Mouse (Mus musculus) induced T-regulatory cell, adult 2 months (primary cell): ENCODE measurements at regions not wholly inside any gene's neighbourhood (a gene's known extent, or its start where the extent isn't known, plus 50 kb on each side); places are given as distances from the start of the nearest gene placed in this dataset.

Experiments used
- DNase-seq: peaks from one replicate; pipeline ENCODE4 v3.0.0-alpha.2; 2012; ENCODE audit warnings: low read depth

- DNase-seq = peak; percentile 38
Measured at GRCm38 (mm10) chr16:93137249-93137648, 311.3 kb upstream of the Runx1 start.

DNA sequence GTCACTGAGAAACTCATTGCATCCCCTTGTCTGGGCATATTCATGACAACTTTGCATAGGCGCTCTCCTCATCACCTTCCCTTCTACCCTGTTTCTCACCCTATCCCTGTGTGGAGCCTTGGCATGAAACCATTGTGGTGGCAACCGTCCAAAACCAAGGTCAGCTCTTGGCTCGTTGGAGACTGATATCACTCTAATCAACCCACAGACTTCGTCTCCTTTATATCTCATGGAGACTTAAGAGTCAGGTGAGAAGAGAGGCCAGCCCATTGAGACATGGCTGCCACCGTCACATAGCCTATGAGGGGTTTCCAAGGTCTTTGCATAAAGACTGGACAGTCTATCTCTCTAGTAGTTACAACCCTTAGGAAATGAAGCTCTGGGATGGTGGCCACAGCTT lies 305.5 kb upstream of the Runx1 start:
- DNase-seq = no peak

- DNase-seq = no peak
Measured at GRCm38 (mm10) chr16:93130622-93131021, 304.7 kb upstream of the Runx1 start.

DNA sequence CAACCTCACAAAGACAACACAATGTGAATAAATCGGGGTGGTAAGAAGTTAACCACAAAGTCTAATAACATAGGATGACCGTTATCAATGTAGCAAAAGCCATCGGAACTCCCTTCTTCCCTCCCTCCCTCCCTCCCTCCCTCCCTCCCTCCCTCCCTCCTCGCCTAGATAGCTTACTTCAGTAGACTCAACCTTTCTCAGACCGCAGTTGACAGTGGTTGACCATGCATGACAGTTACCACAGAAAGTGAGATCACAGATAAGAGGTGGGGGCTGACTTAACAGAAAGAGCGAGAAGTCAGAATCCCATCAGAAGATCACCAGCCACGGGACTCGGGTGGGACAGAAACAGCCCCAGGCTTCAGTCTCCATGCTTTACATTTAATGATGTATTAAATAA lies 297.8 kb upstream of the Runx1 start:
- DNase-seq = no peak

- DNase-seq = no peak
Measured at GRCm38 (mm10) chr16:93116111-93116969, 290.4 kb upstream of the Runx1 start.

DNA sequence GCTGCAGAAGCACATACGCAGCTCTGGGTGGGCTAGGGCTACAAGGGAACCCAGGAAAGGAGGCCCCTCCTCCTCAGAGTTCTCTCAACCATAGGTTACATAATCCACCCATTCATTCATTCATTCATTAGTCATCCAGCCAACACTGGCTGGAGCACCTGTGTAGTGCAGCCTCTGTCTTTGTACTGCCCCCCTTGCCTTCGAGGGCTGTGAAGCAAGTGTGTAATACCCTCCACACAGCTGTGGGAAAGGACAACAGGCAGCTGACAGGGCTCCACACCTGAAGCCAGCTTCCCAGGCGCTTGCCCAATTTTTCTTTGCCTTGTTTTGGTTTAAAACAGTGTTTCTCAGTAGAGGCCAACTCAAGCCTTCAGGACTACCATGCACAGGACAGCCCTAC lies 285.0 kb upstream of the Runx1 start:
- DNase-seq = no peak

- no peak for DNase-seq
Measured at GRCm38 (mm10) chr16:93110451-93110850, 284.5 kb upstream of the Runx1 start.

- DNase-seq = peak; percentile 7
Measured at GRCm38 (mm10) chr16:93109683-93110407, 283.9 kb upstream of the Runx1 start.

DNA sequence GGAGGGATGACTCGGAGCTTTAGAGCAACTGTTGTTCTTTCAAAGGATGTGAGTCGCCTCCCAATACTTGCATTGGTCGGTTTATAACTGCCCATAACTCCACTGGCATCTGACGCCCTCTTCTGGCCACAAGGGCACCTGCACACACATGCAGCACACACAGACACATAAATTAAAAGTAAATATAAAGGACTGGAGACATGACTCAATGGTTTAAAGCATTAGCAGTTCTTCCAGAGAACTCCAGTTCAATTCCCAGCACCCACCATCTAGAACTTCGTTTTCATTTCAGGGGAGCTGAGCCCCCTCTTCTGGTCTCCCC lies 281.5 kb upstream of the Runx1 start:
- no peak for DNase-seq

DNA sequence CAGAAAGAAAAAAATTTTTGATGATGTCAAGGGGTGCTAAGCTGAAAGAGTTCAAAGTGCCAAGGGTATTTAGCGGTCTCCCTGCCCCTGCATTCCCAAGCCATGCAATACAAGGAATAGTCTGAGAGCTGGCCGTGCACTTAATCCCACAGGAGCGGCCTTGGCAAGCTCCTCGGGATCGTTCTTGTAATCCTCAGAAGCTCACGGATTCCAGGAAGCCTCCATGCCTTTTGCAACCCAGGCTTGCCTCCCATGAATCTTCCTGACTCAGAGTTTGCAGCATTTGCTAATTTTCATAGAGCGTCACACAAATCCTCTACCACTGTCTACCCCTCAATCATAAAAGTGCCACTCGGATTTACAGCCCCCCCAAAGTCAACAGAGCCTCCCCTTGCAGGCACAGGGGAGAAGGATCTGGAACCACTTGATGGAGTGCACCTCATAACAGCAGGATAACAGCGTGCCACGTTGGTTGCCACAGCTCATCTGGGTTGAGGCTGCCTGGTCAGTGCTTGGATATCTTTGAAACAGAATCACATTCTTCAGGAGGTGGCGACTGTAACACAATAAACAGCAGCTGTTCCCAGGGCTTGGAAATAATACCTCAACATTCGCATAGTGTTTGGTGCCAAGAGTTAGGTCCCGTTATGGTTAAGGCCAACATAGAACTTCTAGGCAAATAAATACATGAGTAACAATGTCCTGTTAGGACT lies 281.0 kb upstream of the Runx1 start:
- no peak for DNase-seq

- no peak for DNase-seq
Measured at GRCm38 (mm10) chr16:93102174-93102573, 276.2 kb upstream of the Runx1 start.

GRCm38 (mm10) chr16:93098057-93098456 lies 272.1 kb upstream of the Runx1 start:
- DNase-seq = no peak

- DNase-seq = no peak
Measured at GRCm38 (mm10) chr16:93096175-93096574, 270.2 kb upstream of the Runx1 start.

DNA sequence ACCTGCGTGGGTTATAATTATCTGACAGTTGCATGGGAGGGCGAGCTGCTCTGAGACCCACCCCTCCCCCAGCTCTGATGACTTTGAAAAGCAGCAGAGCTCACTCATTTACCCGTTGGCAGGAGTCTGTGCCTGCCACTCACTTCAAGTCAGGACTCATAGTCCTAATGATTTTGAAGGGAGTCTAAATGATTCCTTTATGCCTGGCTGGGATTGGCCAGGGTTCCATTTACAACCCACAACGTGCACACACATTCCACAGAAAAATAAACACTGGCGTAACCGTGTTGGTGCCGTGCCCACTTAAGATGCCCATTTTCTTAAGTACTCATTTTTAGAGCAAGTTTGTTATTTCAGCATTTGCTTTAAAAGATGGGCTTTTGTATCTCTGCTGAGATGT lies 266.8 kb upstream of the Runx1 start:
- no peak for DNase-seq

- DNase-seq = no peak
Measured at GRCm38 (mm10) chr16:93085227-93085883, 259.4 kb upstream of the Runx1 start.

DNA sequence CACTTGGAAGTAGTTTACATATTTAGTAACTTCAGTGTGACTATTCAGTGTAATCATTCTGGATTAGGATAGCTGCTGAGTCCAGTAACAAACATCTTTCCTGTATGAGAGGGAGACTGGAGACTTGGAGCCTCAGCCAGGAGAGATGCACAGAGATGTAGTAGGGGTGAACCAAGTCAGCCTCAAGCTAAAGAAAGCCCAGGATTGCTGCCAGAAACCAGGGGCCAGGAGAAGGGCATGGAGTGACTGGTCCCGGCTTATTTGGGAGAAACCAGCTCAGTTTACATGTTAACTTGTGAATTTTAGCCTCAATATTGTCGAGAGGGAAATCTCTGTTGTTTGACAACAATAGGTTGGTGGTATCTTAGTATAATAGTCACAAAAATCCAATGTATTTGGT lies 257.8 kb upstream of the Runx1 start:
- DNase-seq = no peak

DNA sequence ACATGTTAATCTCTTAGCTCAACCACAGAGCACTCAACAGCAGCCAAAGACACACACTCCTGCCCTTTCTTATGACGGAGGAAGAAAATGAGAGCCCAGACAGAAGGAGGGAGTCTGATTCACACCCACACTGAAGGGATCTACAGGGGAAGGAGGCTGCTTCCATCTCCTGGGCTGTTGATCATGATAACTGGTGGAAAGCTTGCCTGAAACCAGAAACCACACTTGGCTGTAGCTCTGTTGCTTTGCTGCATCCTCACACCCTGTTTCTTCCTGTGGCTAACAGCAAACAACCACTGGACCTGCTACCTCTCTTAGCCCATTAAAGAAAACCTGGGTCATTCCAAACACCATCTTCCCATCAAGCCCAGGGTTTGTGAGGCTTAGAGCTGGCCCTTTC lies 257.2 kb upstream of the Runx1 start:
- DNase-seq = no peak

- DNase-seq = no peak
Measured at GRCm38 (mm10) chr16:93081533-93081932, 255.6 kb upstream of the Runx1 start.

DNA sequence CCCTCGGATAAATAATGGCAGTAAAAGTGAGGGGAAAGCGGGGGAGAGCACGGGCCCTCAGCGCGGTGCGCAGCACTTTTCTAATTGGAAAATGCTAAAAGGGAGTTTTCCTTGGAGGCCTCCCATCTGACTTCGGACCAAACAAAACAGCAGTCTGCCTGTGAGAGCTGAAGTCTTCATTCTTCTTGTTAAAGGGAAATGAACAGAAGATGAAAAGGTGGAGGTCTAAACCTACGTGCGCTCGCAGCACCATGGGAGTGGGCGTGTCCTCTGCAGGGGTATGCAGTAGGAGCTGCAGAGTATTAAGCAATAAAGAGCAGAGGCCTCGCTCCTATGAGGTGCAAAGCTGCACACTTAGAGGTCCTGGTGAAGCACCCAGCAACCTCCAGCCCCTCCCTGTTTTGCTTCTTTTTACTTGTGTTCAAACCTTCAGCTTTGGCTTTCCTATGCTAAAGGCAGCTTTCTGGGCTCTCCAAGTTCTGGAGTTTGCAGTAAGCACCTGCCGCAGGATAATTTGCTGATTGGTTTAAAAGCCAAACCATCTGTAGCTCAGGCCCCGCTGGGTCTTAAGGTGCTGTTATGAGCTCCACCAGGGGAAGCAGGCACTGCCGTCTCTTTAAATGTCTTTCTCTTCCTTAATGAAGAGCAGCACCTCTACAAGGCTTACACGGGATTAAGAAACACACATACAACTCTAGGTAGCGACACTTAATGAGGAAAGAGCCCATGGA lies 253.9 kb upstream of the Runx1 start:
- no peak for DNase-seq

GRCm38 (mm10) chr16:93078909-93079308 lies 253.0 kb upstream of the Runx1 start:
- no peak for DNase-seq

DNA sequence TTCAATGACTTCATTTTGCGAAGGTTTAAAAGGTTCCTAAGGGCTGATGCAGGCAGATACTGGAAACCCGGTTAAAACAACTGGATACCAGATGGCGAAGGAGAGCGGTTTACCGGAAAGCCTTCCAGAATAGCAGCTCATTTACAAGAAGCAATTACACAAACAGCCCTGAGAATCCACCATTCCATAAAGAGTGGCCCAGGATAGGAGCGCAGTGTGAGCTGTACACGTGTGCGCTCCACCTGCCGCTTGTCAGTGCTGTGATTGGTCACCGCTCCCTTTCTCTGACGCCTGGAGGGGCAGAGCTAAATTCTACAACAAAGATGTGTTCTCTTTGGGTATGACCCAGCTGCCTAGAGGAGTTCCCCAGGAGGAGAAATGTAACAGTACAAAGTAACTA lies 249.5 kb upstream of the Runx1 start:
- no peak for DNase-seq

- DNase-seq = no peak
Measured at GRCm38 (mm10) chr16:93072156-93072555, 246.2 kb upstream of the Runx1 start.
